Mouse (Mus musculus) thymus, adult 2 months (tissue): ENCODE measurements at regions not wholly inside any gene's neighbourhood (a gene's known extent, or its start where the extent isn't known, plus 50 kb on each side); places are given as distances from the start of the nearest gene placed in this dataset.

Experiments
- CTCF ChIP-seq: fragments of 200-500 bp; IDR thresholded peaks from 2 replicates; pipeline ENCODE4 v1.5.1; 2012; ENCODE audit warnings: mild to moderate bottlenecking, control low read depth, low read length, moderate library complexity, borderline replicate concordance; ENCODE audit not compliant: control insufficient read depth, poor library complexity, insufficient read depth; ENCODE audit errors: extremely low read depth
- POLR2A ChIP-seq: fragments of 200-500 bp; IDR thresholded peaks from 2 replicates; pipeline ENCODE4 v1.6.1; 2012; ENCODE audit warnings: mild to moderate bottlenecking, low read length, control low read depth, moderate library complexity; ENCODE audit not compliant: control insufficient read depth, poor library complexity, insufficient read depth; ENCODE audit errors: extremely low read depth

GRCm38 (mm10) chr17:4040104-4040664 is 344.1 kb upstream of the Nox3 start:
- no peak for TF ChIP-seq CTCF
- no peak for TF ChIP-seq POLR2A
